Mouse (Mus musculus): ENCODE data around the gene Thada. TPM values are rescaled to one million over a fixed set of nuclear protein-coding genes. Genes with fewer than 3 reads are reported as not detected.

Gene Thada
- total and polyA plus RNA-seq, 3 experiments = 17.3 to 26.7 (median 22.2) TPM

GRCm38 (mm10) chr17:84335996-84336395 lies 130.0 kb downstream of the Thada start:
- dilution Hi-C loops (cut with MboI; ENCODE audit: extremely low pct_ligation_motif_present, extremely low pct_unique_long_range_greater_than_20kb, low sequenced_read_pairs) (no loop called here), in situ Hi-C loops (cut with MboI; ENCODE audit: low pct_ligation_motif_present, low pct_unique_long_range_greater_than_20kb, low sequenced_read_pairs) (no loop called here)
- no peak overlapping the region; the same call in 1 of the 2 replicates for H3K9ac ChIP-seq (ENCODE audit: insufficient read depth, low read depth)
- H3K9me3 ChIP-seq (replicated peaks; ENCODE audit: low read length) = no peaks in the 10 kb centered on the region
- DNase-seq (ENCODE audit: extremely low read depth) = peak; percentile 43
- peak overlapping the region; percentile 88 for H3K27ac ChIP-seq (ENCODE audit: insufficient read depth, low read depth)
- no peak overlapping the region for H3K4me3 ChIP-seq (replicated peaks in 1 of 3; ENCODE audit: low read depth in 2 of 3, low read length in 2 of 3, poor library complexity in 1 of 3)
- 0 out of 2 replicates have a peak overlapping the region, but pooled peaks have one; percentile 16 for H3K4me2 ChIP-seq (ENCODE audit: insufficient read depth, low read depth, poor library complexity, severe bottlenecking)
- H3K79me2 ChIP-seq (replicated peaks; ENCODE audit: control insufficient read depth, extremely low read depth, insufficient read depth, poor library complexity, severe bottlenecking) = no peaks in the 10 kb centered on the region; the same call in none of the 2 replicates
- H3K36me3 ChIP-seq (replicated peaks in 1 of 2; ENCODE audit: control insufficient read depth in 1 of 2, insufficient read depth in 1 of 2, low read length in 1 of 2) = peaks cover 15 to 53% of the 10 kb centered on the region in 2 experiments
- H3K27me3 ChIP-seq (replicated peaks) = no peaks in the 10 kb centered on the region
- peaks cover 42 to 70% of the 10 kb centered on the region in 2 experiments for H3K4me1 ChIP-seq (ENCODE audit: control insufficient read depth in 1 of 2, insufficient read depth in 2 of 2)
- no peak for TF ChIP-seq POLR2AphosphoS2 (IDR thresholded peaks at IDR 0.05; ENCODE audit: low read depth, low read length)
- TF ChIP-seq IRF4 (IDR thresholded peaks at IDR 0.05; ENCODE audit: low read depth, low read length) = 0 out of 2 replicates have a peak, but pooled peaks have one; percentile 46
- TF ChIP-seq TCF12 (IDR thresholded peaks at IDR 0.05; ENCODE audit: low read depth, low read length) = peak; percentile 48; the same call in 1 of the 2 replicates
- no peak for TF ChIP-seq MEF2A (IDR thresholded peaks at IDR 0.05; ENCODE audit: borderline replicate concordance, low read depth, low read length)
- no peak for TF ChIP-seq ELF1 (IDR thresholded peaks at IDR 0.05; ENCODE audit: low read depth, low read length)
- peak; percentile 35 for TF ChIP-seq EP300 (IDR thresholded peaks at IDR 0.05; ENCODE audit: low read length)
- TF ChIP-seq ETS1 (conservative IDR thresholded peaks at IDR 0.05; ENCODE audit: low read depth, low read length) = peak; percentile 46; the same call in 1 of the 2 replicates
- no peak for TF ChIP-seq CHD2 (IDR thresholded peaks at IDR 0.05; ENCODE audit: low read length)
- no peak for TF ChIP-seq ZC3H11A (IDR thresholded peaks at IDR 0.05; ENCODE audit: low read depth, low read length)
- TF ChIP-seq KAT2A (IDR thresholded peaks at IDR 0.05; ENCODE audit: insufficient replicate concordance, low read length) = no peak
- TF ChIP-seq JUND (conservative IDR thresholded peaks at IDR 0.05; ENCODE audit: low read depth, low read length) = no peak
- no peak for TF ChIP-seq NRF1 (IDR thresholded peaks at IDR 0.05; ENCODE audit: low read depth, low read length)
- TF ChIP-seq NELFE (IDR thresholded peaks at IDR 0.05; ENCODE audit: low read depth, low read length) = no peak
- no peak for TF ChIP-seq CTCF (conservative IDR thresholded peaks at IDR 0.05 in 1 of 2, IDR thresholded peaks at IDR 0.05 in 1 of 2; ENCODE audit: low read depth in 2 of 2, low read length in 2 of 2)
- no peak for TF ChIP-seq E2F4 (IDR thresholded peaks at IDR 0.05; ENCODE audit: insufficient replicate concordance, low read depth, low read length)
- no peak for TF ChIP-seq MAX (IDR thresholded peaks at IDR 0.05; ENCODE audit: low read length)
- TF ChIP-seq CHD1 (IDR thresholded peaks at IDR 0.05; ENCODE audit: low read depth, low read length) = no peak
- TF ChIP-seq BHLHE40 (IDR thresholded peaks at IDR 0.05; ENCODE audit: low read depth, low read length) = no peak
- TF ChIP-seq SIN3A (IDR thresholded peaks at IDR 0.05; ENCODE audit: low read length) = no peak
- TF ChIP-seq POLR2A (IDR thresholded peaks at IDR 0.05; ENCODE audit: low read depth, low read length) = no peak

DNA sequence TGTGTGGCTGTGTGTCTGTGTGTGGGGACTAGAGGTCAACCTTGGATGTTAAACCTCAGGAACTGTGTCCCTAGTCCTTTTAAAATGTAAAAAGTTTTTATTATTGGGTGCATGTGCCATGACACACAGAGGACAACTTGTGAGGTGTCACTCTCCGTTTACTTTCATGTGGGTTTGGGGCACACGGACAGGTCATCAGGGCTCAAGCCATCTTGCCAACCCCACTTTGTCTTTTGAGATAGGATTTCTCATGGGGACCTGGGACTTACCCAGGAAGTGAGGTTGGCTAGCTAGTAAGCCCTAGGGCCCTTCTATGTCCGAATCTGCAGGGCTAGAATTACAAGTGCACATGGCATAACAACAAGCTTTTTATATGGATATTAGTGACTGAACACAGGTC lies 130.9 kb downstream of the Thada start:
- 0 out of 2 replicates have a peak overlapping the region, but pooled peaks have one; percentile 17 for H3K9ac ChIP-seq (ENCODE audit: insufficient read depth, low read depth)
- TF ChIP-seq MEF2A (IDR thresholded peaks at IDR 0.05; ENCODE audit: borderline replicate concordance, low read depth, low read length) = 0 out of 2 replicates have a peak, but pooled peaks have one; percentile 37
- TF ChIP-seq SIN3A (IDR thresholded peaks at IDR 0.05; ENCODE audit: low read length) = no peak
- TF ChIP-seq ETS1 (conservative IDR thresholded peaks at IDR 0.05; ENCODE audit: low read depth, low read length) = peak; percentile 63; the same call in 1 of the 2 replicates
- no peak for TF ChIP-seq CTCF (conservative IDR thresholded peaks at IDR 0.05 in 1 of 2, IDR thresholded peaks at IDR 0.05 in 1 of 2; ENCODE audit: low read depth in 2 of 2, low read length in 2 of 2)
- no peak for TF ChIP-seq MAFK (IDR thresholded peaks at IDR 0.05; ENCODE audit: insufficient replicate concordance, low read length)
- peak; percentile 44; the same call in 1 of the 2 replicates for TF ChIP-seq ELF1 (IDR thresholded peaks at IDR 0.05; ENCODE audit: low read depth, low read length)
- peak; percentile 82 for TF ChIP-seq BHLHE40 (IDR thresholded peaks at IDR 0.05; ENCODE audit: low read depth, low read length)
- TF ChIP-seq GABPA (IDR thresholded peaks at IDR 0.05; ENCODE audit: insufficient replicate concordance, low read depth, low read length) = no peak
- dilution Hi-C loops (cut with MboI; ENCODE audit: extremely low pct_ligation_motif_present, extremely low pct_unique_long_range_greater_than_20kb, low sequenced_read_pairs) = no loop called here
- H3K4me1 ChIP-seq (ENCODE audit: control insufficient read depth in 1 of 2, insufficient read depth in 2 of 2) = peaks cover 49 to 79% of the 10 kb centered on the region in 2 experiments
- no peak overlapping the region for H3K4me3 ChIP-seq (replicated peaks in 1 of 3; ENCODE audit: low read depth in 2 of 3, low read length in 2 of 3, poor library complexity in 1 of 3)
- no peak for DNase-seq (ENCODE audit: extremely low read depth)
- no peaks in the 10 kb centered on the region for H3K9me3 ChIP-seq (replicated peaks; ENCODE audit: low read length)
- H3K79me2 ChIP-seq (replicated peaks; ENCODE audit: control insufficient read depth, extremely low read depth, insufficient read depth, poor library complexity, severe bottlenecking) = no peaks in the 10 kb centered on the region; the same call in none of the 2 replicates
- in situ Hi-C loops (cut with MboI; ENCODE audit: low pct_ligation_motif_present, low pct_unique_long_range_greater_than_20kb, low sequenced_read_pairs) = no loop called here
- H3K27ac ChIP-seq (ENCODE audit: insufficient read depth, low read depth) = peak overlapping the region; percentile 88
- peaks cover 9 to 52% of the 10 kb centered on the region in 2 experiments for H3K36me3 ChIP-seq (replicated peaks in 1 of 2; ENCODE audit: control insufficient read depth in 1 of 2, insufficient read depth in 1 of 2, low read length in 1 of 2)
- peak overlapping the region; percentile 17; the same call in 1 of the 2 replicates for H3K4me2 ChIP-seq (ENCODE audit: insufficient read depth, low read depth, poor library complexity, severe bottlenecking)
- H3K27me3 ChIP-seq (replicated peaks) = no peaks in the 10 kb centered on the region

Data from CH12.LX (cell line).